Mouse (Mus musculus) stomach, postnatal 0 days (tissue): ENCODE results near the gene Igsf6. TPM values are rescaled to one million over a fixed set of nuclear protein-coding genes. Genes with fewer than 3 reads are reported as not detected.

Experiments used
- ATAC-seq: fragments of 200-750 bp; cut with Nextera tagmentation; 2 replicates; pipeline ENCODE4 v1.8.0; 2017; ENCODE audit not compliant: low FRiP score, low TSS enrichment
- DNase-seq: peaks from one replicate; pipeline ENCODE4 v3.0.0-alpha.2; 2016; ENCODE audit warnings: low spot score
- H3K27ac ChIP-seq: fragments of 300-500 bp; sonication (generic); replicated peaks from 2 replicates; pipeline ENCODE4 v1.5.1; 2014; ENCODE audit warnings: mild to moderate bottlenecking, control low read depth
- H3K27me3 ChIP-seq: fragments of 300-500 bp; sonication (generic); 2 replicates; pipeline ENCODE4 v1.6.1; 2014; ENCODE audit warnings: low read length; ENCODE audit not compliant: control insufficient read depth, insufficient read depth
- H3K36me3 ChIP-seq: fragments of 300-500 bp; sonication (generic); 2 replicates; pipeline ENCODE4 v1.6.1; 2014; ENCODE audit warnings: low read length, mixed read lengths; ENCODE audit not compliant: control insufficient read depth, insufficient read depth
- H3K4me1 ChIP-seq: fragments of 300-500 bp; sonication (generic); replicated peaks from 2 replicates; pipeline ENCODE4 v1.6.1; 2014; ENCODE audit warnings: antibody characterized with exemption; ENCODE audit not compliant: control insufficient read depth, insufficient read depth
- H3K4me2 ChIP-seq: fragments of 300-500 bp; sonication (generic); replicated peaks from 2 replicates; pipeline ENCODE4 v1.6.1; 2014; ENCODE audit warnings: low read depth, mild to moderate bottlenecking, control low read depth, moderate library complexity
- H3K4me3 ChIP-seq: fragments of 300-500 bp; sonication (generic); 2 replicates; pipeline ENCODE4 v1.5.1; 2014; ENCODE audit warnings: low read depth, low read length, control low read depth
- H3K9ac ChIP-seq: fragments of 300-500 bp; sonication (generic); 2 replicates; pipeline ENCODE4 v1.6.1; 2014; ENCODE audit warnings: mild to moderate bottlenecking, low read length, control low read depth, mixed read lengths
- H3K9me3 ChIP-seq: fragments of 300-500 bp; sonication (generic); 2 replicates; pipeline ENCODE4 v1.6.1; 2016; ENCODE audit warnings: low read length; ENCODE audit not compliant: control insufficient read depth
- CTCF ChIP-seq: IDR thresholded peaks from 2 replicates; pipeline ENCODE4 v1.5.1; 2016; ENCODE audit warnings: antibody characterized with exemption, low read depth, mild to moderate bottlenecking, moderate library complexity
- EP300 ChIP-seq: optimal IDR thresholded peaks from 2 replicates; pipeline ENCODE3; 2016; ENCODE audit warnings: antibody characterized with exemption
- WGBS: fragments of 180-500 bp; shearing (Covaris S2); extraction: QIAGEN DNeasy Blood & Tissue Kit; methylation state at CpG from one replicate; pipeline ENCODE4 v1.1.7; 2014; 5-methylcytosine and 5-hydroxymethylcytosine counted together
- polyA plus RNA-seq: library from polyadenylated mRNA; unstranded; fragments of >200 nt; fragmentation: Nextera tagmentation; extraction: Ambion mirVana; gene quantifications from 2 replicates; pipeline ENCODE4 v1.2.1, GENCODE M21; 2015

Gene Igsf6
- polyA plus RNA-seq, 1 experiment from 2014 or later: 1.8 TPM

DNA sequence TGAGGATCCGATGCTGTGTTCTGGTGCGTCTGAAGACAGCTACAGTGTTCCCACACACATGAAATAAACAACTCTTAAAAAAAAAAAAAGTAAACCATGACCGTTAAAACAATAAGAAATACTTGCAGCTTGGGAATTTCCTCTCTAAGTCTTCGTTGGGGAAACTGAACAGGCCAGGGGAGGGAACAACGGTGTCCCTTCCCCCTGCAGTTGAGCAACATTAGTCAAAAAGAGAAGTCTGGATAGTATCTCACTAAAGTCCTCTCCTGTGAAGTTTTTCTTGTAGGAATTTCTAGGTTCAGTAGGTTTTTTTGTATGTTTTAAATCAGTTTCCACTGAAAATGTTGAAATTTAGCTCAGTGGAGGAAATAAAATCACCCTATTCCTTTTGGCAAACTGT, 1.9 kb downstream of the Igsf6 start:
- Histone ChIP-seq H3K27me3 (no peaks in the 10 kb centered on the region), H3K4me1 (no peaks in the 10 kb centered on the region), H3K4me2 (no peak overlapping the region), H3K9me3 (no peaks in the 10 kb centered on the region), H3K9ac (no peak overlapping the region), H3K27ac (no peak overlapping the region), H3K36me3 (peaks cover 10% of the 10 kb centered on the region), H3K4me3 (no peak overlapping the region)
- WGBS: 62% methylated on average over 5 of the region's 5 CpGs
- no peak for TF ChIP-seq CTCF
- no peak for TF ChIP-seq EP300
- ATAC-seq (no peak), DNase-seq (no peak)

DNA sequence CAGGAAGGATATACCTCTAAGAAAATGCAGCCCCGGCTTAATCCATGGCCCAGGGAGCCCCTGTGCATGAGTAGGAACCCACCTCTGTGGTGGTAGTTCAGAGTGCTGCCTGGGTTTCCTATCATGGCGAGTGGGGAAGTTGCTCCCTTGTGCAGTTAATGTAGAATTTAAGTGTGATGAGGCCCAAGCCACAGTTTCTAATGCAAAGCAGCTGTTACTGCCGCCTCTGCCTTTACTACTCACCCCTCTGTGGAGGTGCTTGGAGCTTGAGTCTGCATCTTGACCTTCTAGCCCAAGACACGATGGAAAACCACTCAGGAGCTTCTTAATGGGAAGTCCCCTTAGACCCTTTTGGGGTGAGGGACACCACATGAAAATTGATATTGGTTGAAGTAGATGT, 3.1 kb downstream of the Igsf6 start:
- Histone ChIP-seq H3K36me3 (peaks cover 5% of the 10 kb centered on the region), H3K4me3 (no peak overlapping the region), H3K4me1 (no peaks in the 10 kb centered on the region), H3K9me3 (no peaks in the 10 kb centered on the region), H3K27me3 (no peaks in the 10 kb centered on the region), H3K9ac (no peak overlapping the region), H3K27ac (no peak overlapping the region), H3K4me2 (no peak overlapping the region)
- ATAC-seq (no peak), DNase-seq (no peak)
- 89% methylated on average over 4 of the region's 4 CpGs for WGBS
- TF ChIP-seq CTCF (no peak), EP300 (no peak)

DNA sequence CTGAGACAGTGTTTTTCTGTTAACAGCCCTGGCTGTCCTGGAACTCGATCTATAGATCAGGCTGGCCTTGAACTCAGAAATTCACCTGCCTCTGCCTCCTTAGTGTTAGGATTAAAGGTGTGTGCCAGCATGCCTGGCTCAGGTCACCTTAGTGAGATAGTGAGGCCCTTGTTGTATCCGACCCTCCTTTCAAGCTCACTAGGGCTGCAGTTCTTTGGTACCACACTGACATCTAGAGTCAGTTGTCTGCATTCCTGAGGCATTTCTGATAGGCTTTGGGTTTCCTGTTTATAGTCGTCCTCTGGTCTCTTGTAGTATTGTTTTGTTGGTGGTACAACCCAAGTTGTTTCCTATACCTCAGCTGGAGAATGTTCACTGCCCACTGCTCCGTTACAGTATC, 10.1 kb downstream of the Igsf6 start:
- TF ChIP-seq CTCF (peak; percentile 74), EP300 (no peak)
- Histone ChIP-seq H3K27ac (no peak overlapping the region), H3K9me3 (no peaks in the 10 kb centered on the region), H3K4me2 (no peak overlapping the region), H3K4me1 (no peaks in the 10 kb centered on the region), H3K36me3 (peaks cover 2% of the 10 kb centered on the region), H3K4me3 (no peak overlapping the region), H3K9ac (no peak overlapping the region), H3K27me3 (no peaks in the 10 kb centered on the region)
- DNase-seq (no peak), ATAC-seq (no peak)
- WGBS: 55% methylated on average over 4 of the region's 4 CpGs

DNA sequence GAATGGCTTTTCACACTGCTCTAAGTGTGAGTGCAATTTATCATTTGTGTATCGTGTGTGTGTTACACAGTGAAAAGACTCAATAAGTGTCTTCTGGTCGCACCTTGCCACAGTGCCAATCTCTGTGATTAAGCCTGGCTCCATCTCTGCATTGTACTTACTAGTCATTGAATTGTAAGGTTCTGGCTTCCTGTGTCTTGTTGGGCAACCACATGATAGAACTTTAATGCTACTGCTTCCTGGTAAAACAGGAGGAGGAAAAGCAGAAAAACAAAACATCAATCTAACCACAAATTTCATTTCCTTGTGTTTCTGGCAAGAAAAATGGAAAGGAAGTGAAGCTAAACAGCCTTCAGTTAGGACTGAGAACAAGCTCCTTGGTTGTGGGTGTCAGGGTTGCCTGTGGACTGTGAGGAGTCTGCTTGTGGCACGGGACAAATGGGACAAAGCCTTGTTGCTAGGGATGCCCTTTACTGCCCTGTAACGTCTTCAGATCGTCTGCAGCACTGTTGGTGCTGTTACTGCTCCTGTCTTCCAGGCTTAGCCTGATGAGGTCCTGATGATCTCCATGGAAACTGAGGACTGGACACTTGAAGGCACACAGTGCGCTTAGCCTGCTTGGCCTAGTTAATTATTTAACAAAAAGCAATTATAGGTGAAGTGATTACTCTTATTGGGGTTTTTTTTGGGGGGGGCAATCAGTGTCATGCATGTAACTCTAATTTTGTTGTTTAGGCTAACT, 14.7 kb downstream of the Igsf6 start:
- Histone ChIP-seq H3K4me2 (no peak overlapping the region), H3K4me3 (no peak overlapping the region), H3K9ac (no peak overlapping the region), H3K27ac (no peak overlapping the region), H3K36me3 (peaks cover 9% of the 10 kb centered on the region), H3K4me1 (no peaks in the 10 kb centered on the region), H3K27me3 (no peaks in the 10 kb centered on the region), H3K9me3 (no peaks in the 10 kb centered on the region)
- DNase-seq (no peak), ATAC-seq (0 out of 2 replicates have a peak, but pooled peaks have one; percentile 51)
- TF ChIP-seq CTCF (no peak), EP300 (no peak)
- 56% methylated on average over 6 of the region's 6 CpGs for WGBS

DNA sequence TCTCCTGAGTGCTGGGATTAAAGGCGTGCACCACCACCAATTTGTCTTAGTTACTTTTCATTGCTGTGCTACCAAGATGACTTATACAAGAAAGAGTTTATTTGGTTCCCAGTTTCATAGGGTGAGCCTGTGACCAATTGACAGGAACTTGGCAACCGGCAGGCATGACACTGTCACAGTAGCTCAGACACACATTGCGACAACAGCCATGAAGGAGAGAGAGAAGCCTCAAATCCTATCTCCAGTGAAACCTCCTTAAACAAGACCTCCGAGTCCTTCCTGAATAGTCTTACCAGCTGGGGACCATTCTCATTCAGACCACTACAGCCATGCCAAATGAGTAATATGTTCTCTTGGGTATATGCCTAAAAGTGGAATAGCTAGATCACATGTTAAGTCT, 21.3 kb downstream of the Igsf6 start:
- H3K4me1 ChIP-seq: no peaks in the 10 kb centered on the region
- peaks cover 7% of the 10 kb centered on the region for H3K36me3 ChIP-seq
- ATAC-seq (no peak), DNase-seq (no peak)
- TF ChIP-seq EP300 (no peak), CTCF (no peak)
- no peak overlapping the region for H3K4me3 ChIP-seq
- H3K27ac ChIP-seq: no peak overlapping the region
- 81% methylated on average over 4 of the region's 4 CpGs for WGBS
- H3K4me2 ChIP-seq: no peak overlapping the region
- no peak overlapping the region for H3K9ac ChIP-seq
- no peaks in the 10 kb centered on the region for H3K27me3 ChIP-seq
- H3K9me3 ChIP-seq: no peaks in the 10 kb centered on the region

DNA sequence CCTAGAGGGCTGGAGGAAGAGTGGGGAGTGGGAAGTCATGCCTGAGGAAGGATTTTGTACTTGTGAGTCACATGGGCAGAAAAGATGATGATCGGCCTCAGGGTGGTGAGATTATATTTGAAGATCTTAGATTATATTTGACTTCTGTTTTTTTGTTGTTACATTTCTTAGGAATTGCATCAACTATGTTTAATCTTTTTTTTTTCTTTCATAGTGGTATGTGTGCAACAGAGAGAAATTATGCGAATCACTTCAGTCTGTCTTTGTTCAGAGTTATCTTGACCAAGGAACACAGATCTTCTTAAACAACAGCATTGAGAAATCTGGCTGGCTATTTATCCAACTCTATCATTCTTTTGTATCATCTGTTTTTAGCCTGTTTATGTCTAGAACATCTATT, 26.7 kb downstream of the Igsf6 start:
- ATAC-seq (no peak), DNase-seq (no peak)
- TF ChIP-seq CTCF (no peak), EP300 (no peak)
- no peaks in the 10 kb centered on the region; the same call in none of the 2 replicates for H3K36me3 ChIP-seq
- H3K27ac ChIP-seq: no peak overlapping the region
- no peak overlapping the region for H3K9ac ChIP-seq
- no peak overlapping the region for H3K4me3 ChIP-seq
- WGBS: 81% methylated on average over 2 of the region's 2 CpGs
- no peaks in the 10 kb centered on the region for H3K27me3 ChIP-seq
- peaks cover 2% of the 10 kb centered on the region; the same call in 1 of the 2 replicates for H3K4me1 ChIP-seq
- no peaks in the 10 kb centered on the region for H3K9me3 ChIP-seq
- no peak overlapping the region for H3K4me2 ChIP-seq
